Mouse (Mus musculus): ENCODE results near the gene Sult3a1.
A peak's percentile ranks its signal among the peaks of the same experiment; 100 is the strongest.
"Not testable (repeated sequence)": the region's sequence is repeated elsewhere in the genome, so short reads cannot be mapped to it uniquely, and the experiment has no call there.

The Sult3a1 gene

DNA sequence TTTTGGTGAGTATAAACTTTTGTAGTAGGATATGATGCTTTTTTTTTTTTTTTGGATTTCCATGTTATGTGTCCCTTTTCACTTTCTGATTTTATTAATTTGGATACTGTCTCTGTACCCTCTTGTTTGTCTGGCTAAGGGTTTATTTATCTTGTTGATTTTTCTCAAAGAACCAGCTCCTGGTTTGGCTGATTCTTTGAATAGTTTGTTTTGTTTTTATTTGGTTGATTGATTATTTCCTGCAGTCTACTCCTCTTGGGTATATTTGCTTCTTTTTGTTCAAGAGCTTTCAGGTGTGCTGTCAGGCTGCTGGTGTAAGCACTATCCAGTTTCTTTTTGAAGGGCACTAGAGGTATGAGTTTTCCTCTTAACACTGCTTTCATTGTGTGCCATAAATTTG is at the start of gene Sult3a1:
Sult3a1 (plus strand) TSS at position 301 of the 400 bp plus-strand sequence.
- DNase-seq: no peak

DNA sequence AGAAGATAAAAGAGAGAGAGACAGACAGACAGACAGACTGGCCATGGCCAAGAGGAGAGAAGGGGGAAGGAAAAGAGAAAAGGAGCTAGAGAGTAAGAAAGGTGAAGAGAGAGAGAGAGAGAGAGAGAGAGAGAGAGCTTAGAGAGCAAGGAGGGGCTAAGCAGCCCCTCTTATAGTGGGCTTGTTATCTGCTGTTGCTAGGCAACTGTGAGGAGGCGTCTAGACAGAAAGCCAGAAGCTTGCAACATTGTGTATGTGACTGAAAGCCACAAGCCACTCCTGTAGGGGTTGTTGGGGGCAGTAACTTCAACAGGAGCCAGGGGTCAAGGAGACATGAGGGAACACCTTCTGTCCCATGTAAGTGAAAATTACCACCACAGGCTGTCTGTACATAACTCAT is 45.7 kb upstream of the Sult3a1 start:
- DNase-seq: no peak

DNA sequence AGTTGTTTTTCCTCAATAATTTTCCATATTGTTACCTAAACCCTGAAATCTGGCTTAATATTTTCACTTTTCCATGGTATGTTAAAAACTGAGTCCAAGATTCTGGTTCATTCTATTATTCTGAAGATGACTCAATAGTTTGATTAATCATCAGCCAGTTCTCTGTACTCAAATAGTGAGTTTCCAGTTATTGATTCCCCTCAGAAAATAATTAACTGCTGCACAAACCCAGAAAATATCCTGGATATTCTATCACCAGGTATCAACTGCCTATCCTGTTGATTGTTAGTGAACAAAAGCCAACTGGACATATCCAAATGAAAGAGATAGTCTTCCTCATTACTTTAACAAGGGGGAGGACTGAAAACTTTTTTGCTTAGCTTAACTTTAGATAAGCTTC is 43.3 kb upstream of the Sult3a1 start:
- DNase-seq: no peak

DNA sequence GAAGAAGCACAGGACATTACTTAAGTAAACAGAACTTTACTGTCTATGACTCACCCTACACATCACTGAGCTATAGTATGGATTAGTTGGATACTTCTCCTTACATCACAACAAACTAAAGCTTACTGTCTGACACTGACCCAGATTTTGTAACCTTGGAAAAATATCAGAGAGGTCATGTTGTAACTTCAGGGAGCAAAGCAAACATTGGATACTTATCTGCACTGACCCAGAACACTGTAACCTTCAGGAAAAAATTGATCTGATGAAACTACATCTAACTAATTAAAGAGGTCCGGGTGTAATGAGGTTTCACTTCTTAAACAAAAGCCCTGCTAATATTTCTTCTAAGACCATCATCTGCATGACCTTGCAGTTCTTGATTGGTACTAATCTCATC is 40.6 kb upstream of the Sult3a1 start:
- DNase-seq: no peak

DNA sequence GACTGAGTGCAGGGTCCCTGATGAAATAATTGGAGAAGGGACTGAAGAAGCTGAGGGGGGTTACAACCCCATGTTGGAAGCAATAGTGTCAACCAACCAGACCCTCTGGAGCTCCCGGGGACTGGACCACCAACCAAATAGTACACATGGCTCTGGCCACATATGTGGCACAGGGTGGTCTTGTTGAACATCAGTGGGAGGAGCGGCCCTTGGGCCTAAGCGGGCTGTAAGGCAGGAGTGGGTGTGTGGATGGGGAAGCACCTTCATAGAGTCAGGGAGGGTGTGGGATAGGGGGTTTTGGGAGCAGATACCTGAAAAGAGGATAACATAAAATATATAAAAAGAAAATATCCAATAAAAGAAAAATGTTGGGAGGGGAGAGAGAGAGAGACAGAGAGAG is 36.6 kb upstream of the Sult3a1 start:
- no peak for DNase-seq

DNA sequence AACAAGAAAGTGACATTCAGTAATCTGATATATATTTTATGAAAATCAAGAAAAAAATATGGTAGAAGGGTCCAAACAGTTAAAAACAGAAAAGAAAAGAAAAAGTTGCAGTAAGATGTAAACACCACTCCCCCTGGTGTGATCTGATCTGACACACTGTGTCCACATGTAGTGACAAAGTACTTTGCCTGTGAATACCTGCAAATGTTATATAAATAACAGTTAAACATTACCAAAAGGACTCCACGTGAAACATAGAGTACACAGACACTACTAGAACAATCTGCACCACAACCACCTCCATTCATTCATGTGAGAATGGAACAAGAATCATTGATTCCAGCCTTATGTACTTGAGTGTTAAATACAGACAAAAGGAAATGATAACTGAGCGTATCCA is 8.5 kb downstream of the Sult3a1 start:
- DNase-seq: no peak

DNA sequence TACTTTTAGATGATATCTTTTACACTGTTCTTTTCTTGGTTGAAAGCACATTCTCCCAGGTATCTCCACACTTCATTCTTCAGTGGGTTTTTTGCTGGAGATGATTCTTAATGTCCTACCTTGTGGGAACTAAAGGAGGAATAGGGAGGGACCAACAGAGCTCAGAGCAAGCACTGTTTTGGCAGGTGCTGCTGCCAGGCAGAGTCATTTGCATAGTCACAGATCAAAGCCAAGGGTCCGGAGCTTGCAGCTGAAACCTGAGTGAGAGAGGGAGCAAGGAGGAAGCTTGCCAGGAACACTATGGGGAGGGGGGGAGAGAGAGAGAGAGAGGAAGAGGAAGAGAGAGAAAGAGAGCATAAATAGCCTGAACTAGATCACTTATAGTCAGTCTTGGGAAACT is 12.9 kb downstream of the Sult3a1 start:
- no peak for DNase-seq

DNA sequence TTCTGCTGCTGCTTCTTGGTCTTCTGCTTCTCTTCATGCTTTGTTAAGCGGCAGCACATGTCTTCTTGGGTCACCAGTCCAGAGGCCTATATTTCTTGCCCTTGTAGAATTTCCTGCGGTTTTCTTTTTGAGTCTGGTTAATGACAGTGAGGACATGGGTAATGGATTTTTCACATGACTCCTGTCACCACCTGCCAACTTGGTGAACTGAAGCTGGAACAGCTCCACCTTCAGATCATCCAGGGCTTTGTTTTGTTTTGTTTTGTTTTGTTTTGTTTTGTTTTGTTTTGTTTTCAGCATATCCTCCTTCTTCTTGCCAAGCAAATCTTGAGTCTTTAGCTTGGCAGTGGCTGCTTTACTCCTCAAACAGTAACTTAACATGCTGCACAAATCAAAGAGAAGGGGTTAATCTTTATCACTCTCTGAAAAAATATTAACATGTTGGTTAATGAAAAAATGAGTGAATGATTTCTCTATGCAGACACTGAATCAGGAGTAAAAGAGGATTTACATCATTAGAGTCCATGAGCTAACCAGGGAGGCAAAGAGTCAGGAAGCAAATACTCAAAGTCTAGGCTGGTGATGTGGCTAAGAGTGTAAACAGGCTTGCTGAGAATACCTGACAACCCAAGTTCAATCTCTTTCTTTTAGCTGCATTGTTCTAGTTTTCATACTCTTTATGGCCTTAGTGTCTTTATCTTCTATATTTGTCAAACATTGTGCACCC is 15.3 kb downstream of the Sult3a1 start:
- DNase-seq: peak; percentile 5 to 16

DNA sequence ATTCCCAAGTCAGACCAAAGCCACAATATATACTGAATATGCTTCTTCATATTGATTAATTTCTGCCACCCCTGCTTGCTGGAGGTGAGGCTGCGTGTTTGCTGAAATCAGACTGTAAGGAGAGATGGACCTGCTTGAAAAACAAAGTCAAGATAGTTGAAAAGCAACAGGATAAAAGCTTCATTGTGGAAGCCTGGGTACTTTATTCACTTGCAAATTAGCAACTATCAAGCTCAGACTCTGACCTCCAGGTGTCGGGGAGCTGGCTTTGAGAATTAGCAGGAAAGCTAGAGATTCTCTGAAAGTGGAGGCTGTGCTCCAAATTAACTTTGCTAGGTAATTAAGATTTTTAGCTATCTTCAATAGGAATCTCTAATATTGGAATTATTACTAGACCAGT is 24.9 kb downstream of the Sult3a1 start:
- DNase-seq: not testable (repeated sequence)

DNA sequence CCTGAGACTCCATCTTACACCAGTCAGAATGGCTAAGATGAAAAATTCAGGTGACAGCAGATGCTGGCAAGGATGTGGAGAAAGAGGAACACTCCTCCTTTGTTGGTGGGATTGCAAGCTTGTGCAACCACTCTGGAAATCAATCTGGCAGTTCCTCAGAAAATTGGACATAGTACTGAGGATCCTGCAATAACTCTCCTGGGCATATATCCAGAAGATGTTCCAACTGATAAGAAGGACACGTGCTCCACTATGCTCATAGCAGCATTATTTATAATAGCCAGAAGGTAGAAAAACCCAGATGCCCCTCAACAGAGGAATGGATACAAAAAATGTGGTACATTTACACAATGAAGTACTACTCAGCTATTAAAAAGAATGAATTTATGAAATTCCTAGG is 44.0 kb downstream of the Sult3a1 start:
- DNase-seq: not testable (repeated sequence)

DNA sequence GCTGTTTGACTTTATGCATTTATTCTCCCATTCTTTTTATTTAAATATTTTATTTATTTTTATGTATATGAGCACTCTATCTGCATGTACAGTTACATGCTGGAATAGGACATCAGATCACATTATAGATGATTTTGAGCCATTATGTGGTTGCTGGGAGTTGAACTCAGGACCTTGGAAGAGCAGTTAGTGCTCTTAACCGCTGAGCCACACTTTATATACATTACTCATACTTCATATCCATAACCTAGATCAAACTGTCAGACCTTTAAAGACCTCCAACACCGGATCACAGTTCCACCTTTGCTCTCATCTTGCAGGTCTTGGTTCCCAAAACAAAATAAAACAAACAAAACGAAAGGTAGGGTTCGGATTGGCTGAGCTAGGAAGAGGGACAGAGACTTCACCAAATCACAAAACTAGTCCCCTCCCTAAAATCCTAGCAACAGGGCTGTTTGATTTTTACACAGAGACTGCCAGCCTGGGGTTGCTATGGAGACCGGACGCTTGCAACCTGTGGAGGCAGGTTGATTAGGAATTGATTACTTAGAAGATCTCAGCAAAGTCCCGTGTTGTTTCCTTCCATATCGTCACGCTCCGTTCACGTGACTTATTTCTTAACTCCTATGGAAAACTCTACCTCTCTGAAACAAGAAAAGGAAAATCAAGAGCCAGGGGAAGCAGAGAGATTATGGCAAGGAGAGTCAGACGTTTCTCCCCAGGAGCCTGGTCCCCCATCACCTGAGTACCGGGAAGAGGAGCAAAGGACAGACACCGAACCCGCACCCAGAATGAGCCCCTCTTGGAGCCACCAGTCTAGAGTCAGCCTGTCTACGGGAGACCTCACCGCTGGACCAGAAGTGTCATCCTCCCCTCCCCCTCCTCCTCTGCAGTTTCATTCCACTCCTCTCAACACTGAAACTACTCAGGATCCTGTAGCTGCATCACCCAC is 47.3 kb downstream of the Sult3a1 start, which contains the start of gene Rsph4a:
Rsph4a (plus strand) TSS at position 582 of the 952 bp plus-strand sequence.
- DNase-seq: peak; percentile 55 to 60

DNA sequence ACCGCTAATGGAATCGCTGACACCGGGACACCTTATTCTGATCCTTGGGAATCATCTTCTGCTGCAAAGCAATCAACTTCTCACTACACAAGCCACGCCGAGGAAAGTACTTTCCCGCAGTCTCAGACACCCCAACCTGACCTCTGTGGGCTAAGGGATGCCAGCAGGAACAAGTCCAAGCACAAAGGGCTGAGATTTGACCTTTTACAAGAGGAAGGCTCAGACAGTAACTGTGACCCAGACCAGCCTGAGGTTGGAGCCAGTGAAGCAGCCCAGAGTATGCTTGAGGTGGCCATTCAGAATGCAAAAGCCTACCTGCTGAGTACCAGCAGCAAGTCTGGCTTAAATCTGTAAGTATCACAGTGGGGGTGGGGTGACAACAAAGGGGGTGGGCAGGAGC is 48.0 kb downstream of the Sult3a1 start:
- no peak for DNase-seq

Measured in kidney, postnatal 4 days (tissue).